Mouse (Mus musculus): ENCODE measurements around the gene Idh3a.

Gene Idh3a

DNA sequence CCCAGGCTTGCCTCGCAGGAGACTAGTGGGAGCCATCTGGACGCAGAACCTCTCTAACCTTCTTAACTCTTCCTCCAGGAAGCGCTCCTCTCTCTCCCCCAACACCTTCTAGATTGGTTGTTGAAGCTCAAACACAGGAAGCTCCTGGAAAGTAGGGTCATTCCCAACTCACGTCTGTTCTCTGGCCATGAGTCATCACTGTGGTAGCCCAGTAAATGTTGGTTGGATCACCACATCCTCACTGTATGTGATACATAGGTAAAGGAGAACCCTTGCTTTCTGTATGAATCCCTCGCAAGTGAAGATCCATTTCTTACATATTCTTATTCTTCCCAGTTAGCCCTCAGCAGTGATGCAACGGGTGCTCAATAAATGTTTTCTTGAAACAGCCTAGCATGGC is 59.4 kb downstream of the Idh3a start:
- no peak for DNase-seq (ENCODE audit: inconsistent age in 2 of 2, low spot score in 1 of 2)

DNA sequence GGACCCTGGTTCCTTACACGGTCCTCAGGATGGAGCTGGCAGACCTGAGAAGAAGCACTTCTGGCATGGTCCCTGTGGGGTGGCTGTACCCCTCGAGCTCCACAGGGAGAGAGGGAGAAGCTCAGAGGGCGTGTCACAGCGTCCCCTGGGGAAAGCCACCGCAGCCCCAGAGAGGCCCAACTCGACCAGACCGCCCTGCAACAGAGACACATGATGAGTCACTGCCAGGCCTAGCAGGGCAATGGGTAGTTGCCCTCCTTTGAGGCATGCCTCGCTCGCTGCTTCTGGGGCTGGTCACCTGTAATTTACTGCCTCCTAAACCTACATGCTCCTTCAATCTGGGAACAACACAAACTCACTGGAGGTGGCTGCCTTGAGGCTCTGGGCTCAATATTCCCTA is 60.1 kb downstream of the Idh3a start:
- no peak for DNase-seq (ENCODE audit: inconsistent age in 2 of 2, low spot score in 1 of 2)

- no peak for DNase-seq (ENCODE audit: inconsistent age in 2 of 2, low spot score in 1 of 2)
These were observed 61.3 kb downstream of the Idh3a start for GRCm38 (mm10) chr9:54647456-54647855.

DNA sequence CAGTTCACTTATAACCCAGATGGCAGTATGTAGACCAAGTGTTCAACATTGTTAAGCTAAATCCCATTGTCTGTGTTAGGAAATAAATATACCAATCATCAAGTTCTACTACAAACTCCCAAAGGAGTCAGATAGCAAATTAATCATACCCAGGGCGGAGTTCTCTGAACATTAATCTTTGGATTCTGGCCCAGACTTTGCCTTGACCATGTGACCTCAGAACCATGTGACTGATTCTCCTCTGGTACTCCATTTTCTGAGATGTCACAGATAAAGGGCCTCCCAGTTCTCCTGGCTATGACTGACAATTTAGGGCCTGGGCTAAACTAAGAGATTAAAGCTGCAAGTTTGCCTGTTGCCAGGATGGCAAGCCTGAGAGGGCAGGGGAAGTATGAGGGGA is 63.2 kb downstream of the Idh3a start:
- DNase-seq (ENCODE audit: inconsistent age in 2 of 2, low spot score in 1 of 2): peak; percentile 58 to 90

DNA sequence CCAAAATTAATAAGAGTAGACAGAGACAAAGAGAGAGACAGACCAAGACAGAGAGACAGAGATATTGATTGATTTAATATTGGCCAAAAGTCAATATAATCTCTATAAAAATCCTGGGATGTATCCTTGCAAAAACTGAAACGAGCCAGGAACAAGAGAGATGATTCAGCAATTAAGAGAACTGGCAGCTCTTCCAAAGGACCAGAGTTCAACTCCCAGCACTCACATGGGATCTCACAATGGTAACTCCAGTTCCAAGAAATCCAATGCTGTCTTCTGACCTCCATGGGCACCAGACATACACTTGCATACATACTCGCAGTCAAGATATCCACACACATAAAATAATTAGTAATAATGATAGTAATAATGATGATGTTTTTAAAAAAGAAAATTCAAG is 66.6 kb downstream of the Idh3a start:
- DNase-seq (ENCODE audit: inconsistent age in 2 of 2, low spot score in 1 of 2): no peak
